Mouse (Mus musculus): ENCODE measurements around the gene Marf1.
"Not testable (repeated sequence)": the region's sequence is repeated elsewhere in the genome, so short reads cannot be mapped to it uniquely, and the experiment has no call there.

The Marf1 gene

DNA sequence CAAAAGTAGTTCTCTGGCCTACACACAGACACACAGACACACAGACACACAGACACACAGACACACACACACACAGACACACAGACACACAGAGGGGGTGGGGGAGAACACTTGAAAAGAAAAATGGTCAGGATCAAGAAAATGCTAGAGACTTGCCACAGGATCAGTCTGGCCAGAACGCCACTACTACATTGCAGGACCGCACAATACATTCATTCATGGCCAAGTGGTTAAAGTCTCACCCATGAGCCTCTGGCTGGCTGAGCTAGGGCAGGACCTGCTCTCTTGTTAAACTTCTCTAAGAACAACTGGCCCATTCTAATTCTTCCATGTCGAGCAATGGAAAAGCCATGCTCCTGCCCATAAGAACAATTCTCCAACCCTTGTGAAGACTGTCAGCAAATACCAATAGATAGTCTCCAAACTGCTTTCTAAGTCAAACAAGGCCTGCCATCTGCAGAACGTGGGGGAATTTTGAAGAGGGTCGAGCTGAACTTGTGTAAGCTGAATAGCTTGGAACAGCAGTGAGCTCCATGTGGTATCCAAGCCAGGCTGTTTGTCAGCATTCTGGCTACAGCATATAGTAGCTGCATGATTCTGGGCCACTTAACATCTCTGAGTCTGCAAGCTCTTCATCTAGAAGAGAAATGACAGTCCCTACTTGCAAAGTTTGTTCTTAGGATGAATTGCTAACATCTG, 92.5 kb downstream of the Marf1 start:
- in situ Hi-C loops (cut with MseI, MboI) = no loop called here

DNA sequence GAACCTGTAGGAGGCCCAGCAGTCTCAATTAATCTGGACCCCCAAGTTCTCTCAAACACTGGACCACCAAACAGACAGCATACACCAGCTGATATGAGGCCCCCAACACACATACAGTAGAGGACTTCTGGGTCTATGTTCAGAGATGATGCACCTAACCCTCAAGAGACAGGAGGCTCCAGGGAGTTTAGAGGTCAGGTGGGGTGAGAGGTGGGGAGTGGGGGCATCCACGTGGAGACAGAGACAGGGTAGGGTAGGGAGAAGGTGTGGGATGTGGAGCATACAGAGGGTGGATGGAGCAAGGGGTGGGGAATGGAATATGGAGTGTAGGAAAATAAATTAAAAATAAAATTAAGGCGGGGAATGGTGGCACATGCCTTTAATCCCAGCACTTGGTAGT, 94.5 kb downstream of the Marf1 start:
- in situ Hi-C loops (cut with MseI, MboI) = not testable (repeated sequence)

DNA sequence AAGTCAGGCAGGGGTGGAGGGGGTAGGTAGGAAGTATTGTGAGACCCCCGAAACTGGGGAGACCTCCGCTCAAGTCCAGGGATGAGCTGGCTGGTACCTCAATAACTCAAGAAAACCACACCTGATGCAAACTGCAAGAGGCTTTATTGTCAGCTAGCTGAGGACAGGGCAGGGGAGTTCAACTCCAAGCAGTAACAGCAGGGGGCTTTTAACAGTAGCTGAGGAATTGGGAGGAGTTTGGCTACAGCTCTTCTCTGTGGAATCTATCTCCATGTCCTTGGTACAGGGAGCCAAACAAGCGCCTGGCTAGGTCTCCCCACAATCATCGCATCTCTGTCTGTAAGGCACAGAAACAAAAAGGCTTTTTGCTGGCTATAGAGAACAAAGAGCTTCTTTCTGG, 96.6 kb downstream of the Marf1 start:
- in situ Hi-C loops (cut with MseI, MboI) = not testable (repeated sequence)

DNA sequence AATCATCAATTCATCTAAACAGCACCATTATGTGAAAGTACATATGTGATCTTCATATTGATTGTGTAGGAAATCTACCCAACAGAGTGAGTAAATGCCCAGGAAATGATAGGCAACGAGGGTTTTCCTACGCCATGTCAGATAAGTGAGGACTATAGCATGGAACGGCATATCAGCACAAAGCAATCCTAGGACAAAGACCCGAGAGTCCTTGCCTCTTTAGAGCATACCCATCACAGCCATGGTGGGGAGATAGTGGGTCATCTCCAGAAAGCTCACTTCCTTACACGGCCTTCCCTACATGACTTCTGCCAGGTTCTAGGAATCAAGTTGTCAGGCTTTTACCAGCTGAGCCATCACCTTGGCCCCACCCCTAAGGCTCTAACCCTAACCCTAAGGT, 103.3 kb downstream of the Marf1 start:
- in situ Hi-C loops (cut with MseI, MboI) = no loop called here
